Mouse (Mus musculus): ENCODE measurements around the gene Asb18. TPM values are rescaled to one million over a fixed set of nuclear protein-coding genes. Genes with fewer than 3 reads are reported as not detected.

The Asb18 gene
- total and polyA plus RNA-seq, 2 experiments from 2014 or later = 0.49 to 1.2 TPM

DNA sequence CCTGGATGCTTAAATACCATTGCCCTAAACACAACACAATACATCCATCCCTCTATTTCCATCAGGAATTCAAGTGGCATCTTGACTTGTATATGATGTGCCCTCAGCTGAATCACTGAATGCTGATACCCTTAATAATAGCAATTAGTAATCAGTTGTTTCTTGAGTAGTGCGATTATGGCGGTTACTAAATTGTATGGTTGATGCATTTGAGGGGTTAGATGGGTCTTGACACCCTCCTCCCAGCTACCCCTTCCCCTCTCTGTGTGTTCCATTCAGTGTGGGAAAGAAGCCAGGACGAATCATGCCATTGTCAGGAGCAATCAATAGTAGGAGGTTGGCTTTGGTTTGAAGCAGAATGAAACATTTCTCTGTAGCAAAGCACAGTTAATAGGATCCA lies 5.3 kb downstream of the Asb18 start:
- H3K27ac ChIP-seq = no peak overlapping the region
- H3K4me1 ChIP-seq (ENCODE audit: insufficient read depth, low read length) = no peaks in the 10 kb centered on the region
- no peaks in the 10 kb centered on the region for H3K27me3 ChIP-seq (ENCODE audit: insufficient read depth, low read length)
- H3K36me3 ChIP-seq (ENCODE audit: insufficient read depth, low read length) = no peaks in the 10 kb centered on the region
- H3K9me3 ChIP-seq (ENCODE audit: low read length) = no peaks in the 10 kb centered on the region
- WGBS = 66% methylated on average over 3 of the region's 3 CpGs
- no peak for DNase-seq (ENCODE audit: low spot score)
- H3K4me3 ChIP-seq (ENCODE audit: low read length) = no peak overlapping the region
- no peak for TF ChIP-seq CTCF (IDR thresholded peaks at IDR 0.05; ENCODE audit: low read depth)
- ATAC-seq = no peak
- H3K4me2 ChIP-seq (ENCODE audit: low read depth, low read length) = no peak overlapping the region
- no peak overlapping the region for H3K9ac ChIP-seq (replicated peaks; ENCODE audit: low read length)

DNA sequence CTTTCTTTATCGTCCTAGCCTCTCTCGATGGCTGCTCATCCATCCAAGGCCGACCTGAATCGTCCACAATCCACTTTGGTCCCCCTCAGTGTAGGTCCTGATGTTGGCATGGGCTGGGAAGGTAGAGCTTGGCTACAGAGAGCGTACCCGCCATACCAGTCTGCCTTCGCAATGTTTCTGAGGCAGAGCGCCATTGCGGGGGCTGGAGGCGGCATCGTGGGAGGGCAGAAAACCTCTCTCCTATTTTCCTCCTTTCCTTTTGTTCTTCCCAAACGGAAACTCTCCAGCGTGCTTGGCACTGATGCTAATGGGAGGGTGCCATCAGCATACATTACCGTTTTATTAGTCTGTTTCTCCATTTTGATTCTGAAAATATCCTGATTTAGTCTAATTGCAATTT lies 7.8 kb downstream of the Asb18 start:
- Histone ChIP-seq H3K27ac (no peak overlapping the region), H3K9me3 (ENCODE audit: low read length) (no peaks in the 10 kb centered on the region), H3K4me1 (ENCODE audit: insufficient read depth, low read length) (no peaks in the 10 kb centered on the region), H3K9ac (replicated peaks; ENCODE audit: low read length) (no peak overlapping the region), H3K4me3 (ENCODE audit: low read length) (no peak overlapping the region), H3K27me3 (ENCODE audit: insufficient read depth, low read length) (no peaks in the 10 kb centered on the region), H3K36me3 (ENCODE audit: insufficient read depth, low read length) (no peaks in the 10 kb centered on the region), H3K4me2 (ENCODE audit: low read depth, low read length) (no peak overlapping the region)
- ATAC-seq (no peak), DNase-seq (ENCODE audit: low spot score) (no peak)
- TF ChIP-seq CTCF (IDR thresholded peaks at IDR 0.05; ENCODE audit: low read depth) = no peak
- WGBS = 62% methylated on average over 14 of the region's 14 CpGs

DNA sequence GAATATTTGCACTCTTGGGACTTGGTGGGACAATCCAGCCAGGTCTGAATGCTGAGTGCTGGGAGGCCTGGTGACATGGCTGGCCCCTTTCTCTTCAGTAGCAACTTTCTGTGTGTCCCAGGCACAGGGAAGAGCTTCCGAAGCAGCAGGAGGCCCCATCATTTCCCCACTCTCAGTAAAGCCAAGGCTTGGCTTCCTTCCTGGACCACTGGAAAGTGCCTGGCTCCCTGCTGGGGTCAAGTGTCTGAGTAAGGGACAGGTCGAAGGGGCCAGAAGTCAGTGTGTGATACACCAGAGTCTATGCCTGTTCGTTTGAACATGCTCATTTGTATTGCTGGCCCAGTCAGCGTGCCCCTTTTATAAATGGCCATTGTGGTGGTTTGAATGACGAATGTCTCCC lies 13.5 kb downstream of the Asb18 start:
- WGBS = 26% methylated on average over 5 of the region's 5 CpGs
- Histone ChIP-seq H3K4me3 (ENCODE audit: low read length) (no peak overlapping the region), H3K27ac (no peak overlapping the region), H3K9me3 (ENCODE audit: low read length) (no peaks in the 10 kb centered on the region), H3K36me3 (ENCODE audit: insufficient read depth, low read length) (no peaks in the 10 kb centered on the region), H3K9ac (replicated peaks; ENCODE audit: low read length) (no peak overlapping the region), H3K4me2 (ENCODE audit: low read depth, low read length) (no peak overlapping the region), H3K27me3 (ENCODE audit: insufficient read depth, low read length) (no peaks in the 10 kb centered on the region; the same call in 1 of the 2 replicates), H3K4me1 (ENCODE audit: insufficient read depth, low read length) (no peaks in the 10 kb centered on the region)
- ATAC-seq = no peak
- no peak for TF ChIP-seq CTCF (IDR thresholded peaks at IDR 0.05; ENCODE audit: low read depth)
- DNase-seq (ENCODE audit: low spot score) = no peak

DNA sequence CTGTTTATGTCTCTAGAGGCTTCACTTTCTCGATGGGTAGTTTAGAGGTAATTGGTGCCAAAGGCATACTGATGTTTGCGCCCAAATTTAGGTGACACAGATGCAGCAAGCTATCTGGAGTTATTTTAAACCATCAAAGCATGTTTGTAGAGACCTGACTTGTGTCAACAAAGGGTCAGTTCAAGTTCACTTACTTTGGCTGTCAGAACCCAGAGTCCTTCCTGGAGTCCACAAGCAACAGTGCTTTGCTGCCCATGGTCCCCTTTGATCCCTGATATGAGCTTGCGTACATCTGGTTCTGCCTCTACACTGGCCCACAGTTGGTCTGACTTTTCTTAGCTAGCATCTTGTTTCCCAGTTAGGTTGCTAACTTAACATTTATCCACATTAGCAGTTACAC lies 14.6 kb downstream of the Asb18 start:
- Histone ChIP-seq H3K27me3 (ENCODE audit: insufficient read depth, low read length) (no peaks in the 10 kb centered on the region; the same call in 1 of the 2 replicates), H3K4me2 (ENCODE audit: low read depth, low read length) (no peak overlapping the region), H3K9me3 (ENCODE audit: low read length) (no peaks in the 10 kb centered on the region), H3K9ac (replicated peaks; ENCODE audit: low read length) (no peak overlapping the region), H3K36me3 (ENCODE audit: insufficient read depth, low read length) (no peaks in the 10 kb centered on the region), H3K27ac (no peak overlapping the region), H3K4me3 (ENCODE audit: low read length) (no peak overlapping the region), H3K4me1 (ENCODE audit: insufficient read depth, low read length) (no peaks in the 10 kb centered on the region)
- TF ChIP-seq CTCF (IDR thresholded peaks at IDR 0.05; ENCODE audit: low read depth) = no peak
- ATAC-seq = no peak
- 84% methylated on average over 3 of the region's 3 CpGs for WGBS
- DNase-seq (ENCODE audit: low spot score) = no peak

DNA sequence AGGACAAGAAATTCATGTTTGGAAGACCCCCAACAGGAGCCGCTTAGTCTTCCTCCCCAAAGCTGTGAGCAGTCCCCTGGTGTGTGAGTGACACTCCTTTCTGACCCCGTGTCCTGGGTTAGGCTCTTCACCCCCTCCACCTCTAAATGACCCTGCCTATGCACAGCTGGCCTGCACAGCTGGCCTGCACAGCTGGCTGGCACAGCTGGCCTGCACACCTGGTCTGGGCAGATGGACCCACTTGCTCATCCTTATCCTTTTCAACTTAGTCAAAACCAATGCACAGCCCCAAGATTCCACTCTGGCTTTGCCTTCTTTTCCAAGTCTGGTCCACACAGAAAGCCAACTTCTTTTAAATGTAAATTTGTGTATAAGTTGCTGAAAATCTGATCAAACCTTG lies 15.8 kb downstream of the Asb18 start:
- Histone ChIP-seq H3K4me3 (ENCODE audit: low read length) (no peak overlapping the region), H3K4me2 (ENCODE audit: low read depth, low read length) (no peak overlapping the region)
- ATAC-seq = no peak

DNA sequence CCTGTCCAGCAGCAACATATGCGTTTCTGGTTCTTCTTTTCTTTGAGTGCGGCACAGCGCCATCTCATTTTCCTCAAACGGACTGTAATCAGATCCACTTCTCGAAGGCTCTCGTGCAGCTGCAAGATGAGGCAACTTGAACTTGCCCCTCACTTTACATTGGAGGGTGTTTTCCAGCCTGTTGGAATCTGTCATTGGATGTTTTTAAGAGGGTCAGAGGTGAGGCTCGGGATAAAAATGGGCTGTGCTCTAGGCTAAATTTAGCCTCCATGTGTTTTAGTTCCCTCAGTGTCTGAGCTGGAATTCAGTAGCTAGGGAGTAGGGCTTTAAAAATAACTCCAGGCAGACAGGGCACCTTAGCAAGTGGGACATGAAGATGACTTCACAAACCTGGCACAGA lies 16.4 kb downstream of the Asb18 start:
- no peak for TF ChIP-seq CTCF (IDR thresholded peaks at IDR 0.05; ENCODE audit: low read depth)
- no peak overlapping the region for H3K9ac ChIP-seq (replicated peaks; ENCODE audit: low read length)
- no peak overlapping the region for H3K4me2 ChIP-seq (ENCODE audit: low read depth, low read length)
- WGBS = 75% methylated on average over 7 of the region's 7 CpGs
- DNase-seq (ENCODE audit: low spot score) (no peak), ATAC-seq (no peak)
- H3K27me3 ChIP-seq (ENCODE audit: insufficient read depth, low read length) = no peaks in the 10 kb centered on the region; the same call in 1 of the 2 replicates
- H3K9me3 ChIP-seq (ENCODE audit: low read length) = no peaks in the 10 kb centered on the region
- no peak overlapping the region for H3K27ac ChIP-seq
- H3K4me1 ChIP-seq (ENCODE audit: insufficient read depth, low read length) = no peaks in the 10 kb centered on the region
- no peaks in the 10 kb centered on the region for H3K36me3 ChIP-seq (ENCODE audit: insufficient read depth, low read length)
- no peak overlapping the region for H3K4me3 ChIP-seq (ENCODE audit: low read length)

More for the DNA sequence above, 15.8 kb downstream of the Asb18 start:
- 78% methylated on average over 2 of the region's 2 CpGs for WGBS
- Histone ChIP-seq H3K27me3 (ENCODE audit: insufficient read depth, low read length) (no peaks in the 10 kb centered on the region; the same call in 1 of the 2 replicates), H3K9me3 (ENCODE audit: low read length) (no peaks in the 10 kb centered on the region), H3K4me1 (ENCODE audit: insufficient read depth, low read length) (no peaks in the 10 kb centered on the region), H3K27ac (no peak overlapping the region), H3K36me3 (ENCODE audit: insufficient read depth, low read length) (no peaks in the 10 kb centered on the region), H3K9ac (replicated peaks; ENCODE audit: low read length) (no peak overlapping the region)
- no peak for DNase-seq (ENCODE audit: low spot score)
- no peak for TF ChIP-seq CTCF (IDR thresholded peaks at IDR 0.05; ENCODE audit: low read depth)

DNA sequence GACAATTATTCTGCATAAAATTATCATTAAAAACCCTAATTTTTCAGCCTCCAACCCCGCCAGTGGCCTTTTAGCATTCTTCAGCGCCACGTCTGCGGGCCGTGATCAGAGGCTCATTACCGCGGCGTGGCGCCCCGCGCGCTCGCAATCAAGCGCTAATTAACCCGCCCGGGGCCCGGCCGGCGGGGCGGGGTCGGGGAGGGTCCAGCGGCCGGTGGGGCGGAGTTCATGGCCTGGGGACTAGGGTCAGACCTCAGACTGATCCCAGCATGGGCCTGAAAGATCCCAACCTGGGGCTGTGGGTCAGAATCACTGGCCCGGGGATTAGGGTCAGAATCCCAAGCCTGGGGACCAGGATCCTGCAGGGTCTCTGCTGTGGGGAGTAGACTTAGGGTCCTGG lies 22.2 kb downstream of the Asb18 start:
- no peaks in the 10 kb centered on the region for H3K4me1 ChIP-seq (ENCODE audit: insufficient read depth, low read length)
- peaks cover 6% of the 10 kb centered on the region for H3K27me3 ChIP-seq (ENCODE audit: insufficient read depth, low read length)
- H3K27ac ChIP-seq = no peak overlapping the region
- H3K4me3 ChIP-seq (ENCODE audit: low read length) = peak overlapping the region; percentile 14; the same call in 1 of the 2 replicates
- H3K36me3 ChIP-seq (ENCODE audit: insufficient read depth, low read length) = no peaks in the 10 kb centered on the region
- no peak overlapping the region for H3K9ac ChIP-seq (replicated peaks; ENCODE audit: low read length)
- TF ChIP-seq CTCF (IDR thresholded peaks at IDR 0.05; ENCODE audit: low read depth) = no peak
- 3% methylated on average over 25 of the region's 25 CpGs for WGBS
- H3K9me3 ChIP-seq (ENCODE audit: low read length) = no peaks in the 10 kb centered on the region
- ATAC-seq (no peak), DNase-seq (ENCODE audit: low spot score) (no peak)
- peak overlapping the region; percentile 34; the same call in 1 of the 2 replicates for H3K4me2 ChIP-seq (ENCODE audit: low read depth, low read length)

Data from hindbrain, postnatal 0 days (tissue).